Mouse (Mus musculus) hindbrain, embryonic 14.5 days (tissue): Measurements from ENCODE around the gene Cfap97. TPM values are rescaled to one million over a fixed set of nuclear protein-coding genes. Genes with fewer than 3 reads are reported as not detected.

Experiments used
- ATAC-seq: fragments of 200-750 bp; cut with Nextera tagmentation; 2 replicates; pipeline ENCODE4 v1.8.0; 2017; ENCODE audit warnings: moderate number of reproducible peaks, mild to moderate bottlenecking, moderate TSS enrichment, moderate library complexity; ENCODE audit not compliant: low FRiP score
- DNase-seq: peaks from one replicate; pipeline ENCODE4 v3.0.0-alpha.2; 2015; ENCODE audit warnings: low spot score
- H3K27ac ChIP-seq: fragments of 300-500 bp; sonication (generic); 2 replicates; pipeline ENCODE4 v1.5.1; 2014; ENCODE audit warnings: mild to moderate bottlenecking, moderate library complexity
- H3K27me3 ChIP-seq: fragments of 300-500 bp; sonication (generic); 2 replicates; pipeline ENCODE4 v1.6.1; 2014; ENCODE audit warnings: mild to moderate bottlenecking, low read length, mixed read lengths; ENCODE audit not compliant: control insufficient read depth, insufficient read depth
- H3K36me3 ChIP-seq: fragments of 300-500 bp; sonication (generic); replicated peaks from 2 replicates; pipeline ENCODE4 v1.6.1; 2014; ENCODE audit not compliant: control insufficient read depth, insufficient read depth
- H3K4me1 ChIP-seq: fragments of 300-500 bp; sonication (generic); replicated peaks from 2 replicates; pipeline ENCODE4 v1.6.1; 2014; ENCODE audit warnings: antibody characterized with exemption, low read length, mixed read lengths; ENCODE audit not compliant: control insufficient read depth, insufficient read depth
- H3K4me2 ChIP-seq: fragments of 300-500 bp; sonication (generic); replicated peaks from 2 replicates; pipeline ENCODE4 v1.6.1; 2014; ENCODE audit warnings: mild to moderate bottlenecking, moderate library complexity
- H3K4me3 ChIP-seq: fragments of 300-500 bp; sonication (generic); replicated peaks from 2 replicates; pipeline ENCODE4 v1.5.1; 2014; ENCODE audit warnings: mild to moderate bottlenecking, low read length
- H3K9ac ChIP-seq: fragments of 300-500 bp; sonication (generic); 2 replicates; pipeline ENCODE4 v1.6.1; 2014
- H3K9me3 ChIP-seq: fragments of 300-500 bp; sonication (generic); 2 replicates; pipeline ENCODE4 v1.6.1; 2016; ENCODE audit warnings: low read length; ENCODE audit not compliant: control insufficient read depth
- WGBS: fragments of 180-500 bp; shearing (Covaris S2); extraction: QIAGEN DNeasy Blood & Tissue Kit; methylation state at CpG from one replicate; pipeline ENCODE4 v1.1.7; 2014; 5-methylcytosine and 5-hydroxymethylcytosine counted together
- polyA plus RNA-seq: library from polyadenylated mRNA; unstranded; fragments of >200 nt; fragmentation: Nextera tagmentation; extraction: Ambion mirVana; gene quantifications from 2 replicates; pipeline ENCODE4 v1.2.1, GENCODE M21; 2014

Cfap97 gene
- polyA plus RNA-seq, 1 experiment from 2014 or later, result 24.5 TPM

DNA sequence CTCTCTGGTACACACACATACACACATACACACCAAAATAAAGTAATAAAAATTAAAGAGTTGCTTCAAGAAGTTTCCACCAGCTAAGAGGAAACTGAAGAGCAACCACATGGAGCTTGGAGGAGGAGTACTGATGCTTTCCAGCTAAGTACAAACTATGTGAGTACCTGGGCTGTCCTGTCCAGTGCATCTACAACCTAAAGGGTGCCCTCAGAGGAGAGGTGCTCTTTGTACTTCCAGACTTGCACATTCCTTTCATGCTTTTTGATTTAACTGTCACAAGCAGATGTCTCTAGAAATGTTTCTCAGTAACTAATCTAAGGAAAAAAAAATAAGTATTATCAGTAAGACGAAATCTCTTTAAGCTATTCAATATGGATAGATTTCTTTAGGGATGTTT is 14.2 kb upstream of the Cfap97 start:
- no peak for DNase-seq
- ATAC-seq, result no peak
- H3K4me1 ChIP-seq, result no peaks in the 10 kb centered on the region
- H3K4me2 ChIP-seq, result no peak overlapping the region
- H3K9ac ChIP-seq, result no peak overlapping the region
- WGBS, result 95% methylated on average over 1 of the region's 1 CpGs
- no peaks in the 10 kb centered on the region for H3K27me3 ChIP-seq
- no peak overlapping the region for H3K27ac ChIP-seq
- no peaks in the 10 kb centered on the region for H3K36me3 ChIP-seq
- peaks cover 4% of the 10 kb centered on the region; the same call in 1 of the 2 replicates for H3K9me3 ChIP-seq
- no peak overlapping the region for H3K4me3 ChIP-seq

DNA sequence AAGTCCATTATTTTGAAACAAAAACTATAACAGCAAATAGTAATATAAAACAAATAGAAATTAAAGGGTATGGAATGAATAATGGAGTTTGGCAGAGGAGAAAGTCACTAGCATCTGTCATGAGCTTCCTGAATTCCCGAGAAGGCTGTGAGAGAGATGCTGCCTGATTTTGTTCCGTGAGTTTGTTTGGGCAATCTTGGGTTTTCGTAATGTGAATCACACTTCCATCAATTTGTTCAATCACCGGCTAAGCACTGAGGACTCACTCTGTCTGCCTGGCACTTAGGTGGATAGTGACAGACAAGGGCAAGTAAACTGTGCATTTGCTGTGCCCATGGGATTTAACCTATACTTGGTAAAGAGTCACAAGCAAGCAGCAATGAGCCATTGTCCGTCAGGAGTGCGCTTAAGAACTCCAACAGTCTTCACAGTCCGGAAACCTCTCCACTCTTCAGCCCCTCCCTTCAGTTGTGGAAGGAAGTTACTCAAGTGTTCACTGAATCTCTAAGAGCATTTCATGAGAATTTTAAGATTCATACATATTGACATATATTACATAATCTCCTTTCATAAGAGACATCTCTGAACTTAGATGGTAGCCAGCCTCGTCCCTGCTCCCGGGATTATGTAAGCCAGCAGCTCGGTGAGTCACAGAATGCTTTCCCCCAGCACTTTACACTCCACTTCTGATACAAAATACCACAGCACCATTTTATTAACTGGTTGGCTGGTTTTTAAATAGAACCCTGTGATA is 13.6 kb upstream of the Cfap97 start:
- peaks cover 4% of the 10 kb centered on the region; the same call in 1 of the 2 replicates for H3K9me3 ChIP-seq
- no peaks in the 10 kb centered on the region for H3K27me3 ChIP-seq
- DNase-seq, result no peak
- H3K36me3 ChIP-seq, result no peaks in the 10 kb centered on the region
- no peaks in the 10 kb centered on the region for H3K4me1 ChIP-seq
- no peak overlapping the region for H3K27ac ChIP-seq
- WGBS, result 85% methylated on average over 10 of the region's 10 CpGs
- H3K4me3 ChIP-seq, result no peak overlapping the region
- no peak for ATAC-seq
- H3K9ac ChIP-seq, result no peak overlapping the region
- H3K4me2 ChIP-seq, result no peak overlapping the region

DNA sequence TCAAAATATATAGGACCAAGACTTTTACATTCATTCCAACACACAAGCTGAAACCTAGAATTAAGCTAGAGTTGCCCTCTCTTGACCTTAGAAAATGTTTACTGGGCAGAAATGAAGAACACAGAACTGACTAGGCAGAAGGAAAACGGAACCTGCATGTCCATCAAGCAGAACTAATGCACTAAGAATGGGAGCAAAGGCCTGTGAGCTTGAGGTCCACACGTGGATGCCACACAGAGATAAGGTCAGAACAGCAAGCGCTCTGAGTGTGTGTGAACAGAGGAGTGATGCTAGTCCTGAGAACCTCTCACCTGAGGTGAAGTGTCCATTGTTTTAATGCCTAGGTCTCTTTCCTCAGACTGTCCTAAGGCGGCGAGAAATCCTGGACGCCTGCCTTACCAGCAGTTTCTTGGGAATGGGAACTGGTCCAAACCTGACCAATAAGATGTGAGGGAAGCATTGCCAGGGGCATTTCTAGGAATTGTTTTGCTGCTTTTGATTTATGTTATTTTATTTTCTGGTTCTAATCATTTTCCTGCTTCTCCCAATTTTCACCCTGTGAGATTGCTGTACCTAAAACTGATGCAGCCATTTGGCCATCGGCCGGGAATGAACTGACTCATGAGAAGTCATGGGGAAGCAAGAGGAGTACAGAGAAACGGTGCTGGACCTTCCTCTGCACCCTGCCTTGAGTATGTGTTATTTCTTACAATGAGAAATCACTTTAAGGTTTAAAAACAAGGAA is 11.0 kb upstream of the Cfap97 start:
- H3K9me3 ChIP-seq, result no peaks in the 10 kb centered on the region
- no peaks in the 10 kb centered on the region for H3K36me3 ChIP-seq
- WGBS, result 83% methylated on average over 9 of the region's 9 CpGs
- no peak overlapping the region for H3K4me3 ChIP-seq
- no peak overlapping the region for H3K4me2 ChIP-seq
- no peak for ATAC-seq
- H3K9ac ChIP-seq, result no peak overlapping the region
- H3K27ac ChIP-seq, result no peak overlapping the region
- H3K4me1 ChIP-seq, result peaks cover 6% of the 10 kb centered on the region; the same call in 1 of the 2 replicates
- H3K27me3 ChIP-seq, result no peaks in the 10 kb centered on the region
- no peak for DNase-seq

- H3K9ac ChIP-seq, result no peak overlapping the region
- 94% methylated on average over 3 of the region's 3 CpGs for WGBS
- DNase-seq (no peak), ATAC-seq (no peak)
- no peak overlapping the region for H3K4me3 ChIP-seq
- H3K27me3 ChIP-seq, result no peaks in the 10 kb centered on the region
- no peaks in the 10 kb centered on the region for H3K9me3 ChIP-seq
- H3K4me1 ChIP-seq, result peaks cover 6% of the 10 kb centered on the region; the same call in 1 of the 2 replicates
- H3K4me2 ChIP-seq, result no peak overlapping the region
- H3K36me3 ChIP-seq, result no peaks in the 10 kb centered on the region
- H3K27ac ChIP-seq, result no peak overlapping the region
Measured at GRCm38 (mm10) chr8:46141688-46142087, 9.9 kb upstream of the Cfap97 start.

GRCm38 (mm10) chr8:46142498-46143081 is 9.0 kb upstream of the Cfap97 start:
- no peaks in the 10 kb centered on the region for H3K36me3 ChIP-seq
- H3K4me3 ChIP-seq, result no peak overlapping the region
- no peaks in the 10 kb centered on the region for H3K9me3 ChIP-seq
- H3K27me3 ChIP-seq, result no peaks in the 10 kb centered on the region
- no peak overlapping the region for H3K4me2 ChIP-seq
- DNase-seq, result no peak
- no peak overlapping the region for H3K27ac ChIP-seq
- no peak for ATAC-seq
- peaks cover 6% of the 10 kb centered on the region; the same call in 1 of the 2 replicates for H3K4me1 ChIP-seq
- H3K9ac ChIP-seq, result no peak overlapping the region
- 94% methylated on average over 4 of the region's 4 CpGs for WGBS

DNA sequence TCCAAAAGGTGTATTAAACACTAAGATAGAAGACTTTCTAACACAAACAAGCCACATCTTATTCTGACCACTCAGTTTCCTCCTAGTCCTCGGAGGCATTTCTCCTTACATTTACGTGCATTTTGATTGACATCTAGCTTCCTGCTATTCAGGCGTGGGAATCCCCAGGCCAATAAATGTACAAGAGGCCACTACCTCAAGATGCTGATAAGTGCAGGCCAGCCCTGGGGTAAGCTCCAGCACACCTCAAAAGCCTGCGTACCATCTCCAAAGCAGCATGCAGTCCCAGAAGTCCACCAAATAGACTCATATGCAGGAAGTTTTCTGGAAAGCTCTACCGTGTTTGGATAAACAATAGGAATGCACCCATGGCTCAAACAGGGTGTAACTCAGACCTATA is 8.1 kb upstream of the Cfap97 start:
- WGBS, result 69% methylated on average over 5 of the region's 5 CpGs
- no peak overlapping the region for H3K27ac ChIP-seq
- no peak overlapping the region for H3K4me3 ChIP-seq
- H3K9me3 ChIP-seq, result no peaks in the 10 kb centered on the region
- no peak overlapping the region for H3K9ac ChIP-seq
- H3K27me3 ChIP-seq, result no peaks in the 10 kb centered on the region
- DNase-seq, result no peak
- ATAC-seq, result no peak
- no peaks in the 10 kb centered on the region for H3K36me3 ChIP-seq
- H3K4me2 ChIP-seq, result no peak overlapping the region
- peaks cover 6% of the 10 kb centered on the region; the same call in 1 of the 2 replicates for H3K4me1 ChIP-seq

DNA sequence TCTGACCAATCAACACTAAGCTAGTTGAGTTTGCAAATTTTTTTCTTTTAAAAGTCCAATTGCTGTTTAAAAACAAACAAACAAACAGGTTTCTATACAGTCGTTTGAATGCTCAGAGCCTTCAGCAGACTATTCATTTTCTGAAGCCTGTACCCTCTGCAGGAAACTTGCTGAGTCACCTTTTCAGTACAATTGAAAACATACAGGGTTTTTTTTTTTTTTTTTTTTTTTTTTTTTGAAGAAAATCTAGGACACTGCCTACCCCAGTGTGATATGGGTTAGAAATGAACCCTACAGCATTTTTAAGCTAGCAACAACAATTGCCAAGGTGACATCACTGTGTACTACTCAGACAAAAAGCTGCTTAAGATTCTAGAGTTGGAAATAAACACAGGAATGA is 7.6 kb upstream of the Cfap97 start:
- Histone ChIP-seq H3K9ac (no peak overlapping the region), H3K4me1 (peaks cover 6% of the 10 kb centered on the region; the same call in 1 of the 2 replicates), H3K27ac (no peak overlapping the region), H3K27me3 (no peaks in the 10 kb centered on the region), H3K4me2 (no peak overlapping the region), H3K9me3 (no peaks in the 10 kb centered on the region), H3K4me3 (no peak overlapping the region), H3K36me3 (no peaks in the 10 kb centered on the region)
- no peak for ATAC-seq
- WGBS, result 50% methylated on average over 1 of the region's 1 CpGs
- DNase-seq, result no peak

DNA sequence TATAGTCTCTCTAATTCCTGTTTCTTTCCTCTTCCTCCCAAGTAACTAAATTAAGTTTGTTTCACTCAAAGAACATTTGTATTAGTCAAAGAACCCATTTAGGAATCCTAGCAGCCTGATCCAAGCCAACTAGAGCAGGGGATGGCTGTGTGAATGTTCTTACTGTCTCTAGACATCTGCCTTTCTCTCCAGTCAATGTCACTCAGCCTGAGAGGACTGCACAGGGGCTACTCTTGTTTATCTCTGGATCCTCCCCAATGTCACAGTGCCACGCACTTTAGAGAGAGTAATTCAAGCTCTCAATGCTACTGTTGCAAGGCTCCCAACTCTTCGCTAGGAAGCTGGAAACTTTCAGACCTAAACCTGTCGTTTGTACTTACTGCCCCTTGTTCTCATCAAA is 5.4 kb upstream of the Cfap97 start:
- no peak overlapping the region for H3K9ac ChIP-seq
- H3K27me3 ChIP-seq, result 0 out of 2 replicates have a peak, but pooled peaks cover 5% of the 10 kb centered on the region
- no peaks in the 10 kb centered on the region for H3K36me3 ChIP-seq
- ATAC-seq, result no peak
- no peak overlapping the region for H3K4me2 ChIP-seq
- DNase-seq, result no peak
- no peaks in the 10 kb centered on the region for H3K9me3 ChIP-seq
- 49% methylated on average over 3 of the region's 3 CpGs for WGBS
- no peak overlapping the region for H3K27ac ChIP-seq
- H3K4me1 ChIP-seq, result peaks cover 19% of the 10 kb centered on the region
- H3K4me3 ChIP-seq, result no peak overlapping the region

DNA sequence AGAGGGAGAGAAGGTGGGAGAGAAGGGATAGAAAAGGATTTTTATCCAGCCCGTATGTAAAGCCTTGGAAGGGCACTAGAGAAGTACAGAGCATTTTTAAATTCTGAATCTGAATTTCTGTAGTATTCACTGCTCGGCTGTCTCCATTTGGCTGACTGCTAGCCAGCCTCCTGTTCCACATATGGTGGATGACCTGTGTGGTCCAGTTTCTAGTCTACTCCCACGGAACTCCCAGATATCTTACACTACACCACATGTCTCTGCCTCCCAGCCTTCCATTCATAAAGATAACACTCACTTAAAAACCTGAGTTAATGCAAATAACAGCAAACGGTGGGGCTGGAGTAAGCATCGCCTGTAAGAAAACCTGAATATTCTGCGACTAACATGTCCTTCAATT is 2.3 kb upstream of the Cfap97 start:
- H3K9ac ChIP-seq, result no peak overlapping the region
- DNase-seq (no peak), ATAC-seq (no peak)
- no peaks in the 10 kb centered on the region for H3K36me3 ChIP-seq
- no peak overlapping the region for H3K4me2 ChIP-seq
- H3K9me3 ChIP-seq, result no peaks in the 10 kb centered on the region
- peaks cover 14% of the 10 kb centered on the region for H3K4me1 ChIP-seq
- WGBS, result 89% methylated on average over 6 of the region's 6 CpGs
- no peak overlapping the region for H3K4me3 ChIP-seq
- H3K27ac ChIP-seq, result no peak overlapping the region
- peaks cover 7% of the 10 kb centered on the region; the same call in 1 of the 2 replicates for H3K27me3 ChIP-seq
